Comparison of ENCODE assay signal across 8 mouse cellular contexts in the genomic region with DNA sequence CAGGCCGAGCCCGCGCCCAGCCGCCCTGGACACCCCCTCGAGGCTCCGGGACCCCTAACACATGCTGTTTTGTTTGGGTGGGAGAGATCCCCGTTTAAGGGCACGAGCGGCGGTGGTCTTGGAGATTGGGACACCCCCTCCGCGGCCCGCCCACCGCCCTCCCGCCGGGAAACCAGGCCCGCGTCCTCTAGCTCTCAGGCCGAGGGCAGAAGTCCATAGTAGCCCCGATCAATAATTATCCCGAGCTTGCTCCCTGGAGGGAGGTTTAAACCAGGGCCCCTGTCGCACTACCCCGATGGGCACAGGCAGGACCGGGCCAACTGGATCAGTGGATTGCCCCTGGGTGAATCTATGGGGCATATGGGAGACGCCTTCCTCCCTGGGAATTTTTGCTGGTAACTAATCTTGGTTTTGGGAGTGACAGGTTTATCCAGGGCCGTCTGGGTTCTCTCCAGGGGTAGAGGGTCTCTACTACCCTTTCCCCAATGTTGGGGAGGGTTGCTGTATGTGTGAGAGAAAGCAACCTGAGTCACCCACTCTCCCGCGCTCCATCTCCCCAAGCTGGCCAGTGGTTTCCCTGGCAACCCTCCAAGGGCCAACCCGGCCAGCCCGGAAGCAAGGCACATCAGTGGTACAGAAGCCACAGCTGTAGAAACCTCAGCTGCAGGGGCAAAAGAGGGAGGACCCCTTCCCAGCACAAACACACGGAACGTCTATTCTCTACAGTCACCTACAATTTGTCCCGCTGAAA. TPM values are rescaled to one million over a fixed set of nuclear protein-coding genes. Genes with fewer than 3 reads are reported as not detected.
DNase-seq lines count a peak whose midpoint lies in the region; ATAC-seq and TF ChIP-seq lines count a peak whose summit lies in the region.

No protein-coding gene starts in this region.

- H3K4me2 ChIP-seq in heart, embryonic 16.5 days (ENCODE audit: low read depth, low read length): peak overlapping the region; percentile 80

- no peak for TF ChIP-seq CTCF in G1E (IDR thresholded peaks at IDR 0.05; ENCODE audit: low read depth, low read length)
- TF ChIP-seq CTCF in embryonic fibroblast, embryonic 13.5 days (IDR thresholded peaks at IDR 0.05; ENCODE audit: borderline replicate concordance, insufficient read depth, low read length): no peak

- DNase-seq in G1E (ENCODE audit: low spot score): peak; percentile 32
- DNase-seq in adrenal gland, postnatal 14 days: peak; percentile 90
- DNase-seq in kidney, postnatal 25 days: peak; percentile 84 to 87
- DNase-seq in lung, postnatal 25 days (ENCODE audit: low spot score): peak; percentile 71
- peak; percentile 45 for DNase-seq in right cerebral cortex, postnatal 14 days

- H3K27ac ChIP-seq in embryonic fibroblast, embryonic 13.5 days (ENCODE audit: insufficient read depth, low read length): no peak overlapping the region
- H3K27ac ChIP-seq in heart, embryonic 16.5 days (ENCODE audit: low read length): peak overlapping the region; percentile 91

- TF ChIP-seq POLR2A in embryonic fibroblast, embryonic 13.5 days (IDR thresholded peaks at IDR 0.05; ENCODE audit: low read depth, low read length): peak; percentile 26

- H3K4me3 ChIP-seq in G1E (ENCODE audit: low read depth, low read length): peak overlapping the region; percentile 89
- peak overlapping the region; percentile 38 for H3K4me3 ChIP-seq in embryonic fibroblast, embryonic 13.5 days (ENCODE audit: insufficient read depth, low read length)
- H3K4me3 ChIP-seq in heart, embryonic 16.5 days (ENCODE audit: low read length): peak overlapping the region; percentile 82

- H3K36me3 ChIP-seq in G1E (replicated peaks): peaks cover 3% of the 10 kb centered on the region
- no peaks in the 10 kb centered on the region for H3K36me3 ChIP-seq in heart, embryonic 16.5 days (ENCODE audit: control insufficient read depth, insufficient read depth)

- no peaks in the 10 kb centered on the region for H3K9me3 ChIP-seq in G1E (replicated peaks)
- no peaks in the 10 kb centered on the region for H3K9me3 ChIP-seq in heart, embryonic 16.5 days (replicated peaks; ENCODE audit: control insufficient read depth, low read length)

- no peak for ATAC-seq in G1E (ENCODE audit: extremely low read depth, insufficient number of reproducible peaks, low FRiP score, poor library complexity, severe bottlenecking)
- peak; percentile 26; the same call in 1 of the 2 replicates for ATAC-seq in heart, embryonic 16.5 days (replicated peaks; ENCODE audit: extremely low read depth, insufficient read depth, low FRiP score)
- ATAC-seq in megakaryocyte-erythroid progenitor cell, adult 5-6 weeks (replicated peaks; ENCODE audit: low FRiP score, low TSS enrichment, poor library complexity, severe bottlenecking): no peak

- peaks cover 38% of the 10 kb centered on the region for H3K27me3 ChIP-seq in G1E (ENCODE audit: insufficient read depth, low read length)
- H3K27me3 ChIP-seq in heart, embryonic 16.5 days (ENCODE audit: control insufficient read depth, insufficient read depth, low read length): no peaks in the 10 kb centered on the region; the same call in 1 of the 2 replicates

- peaks cover 61% of the 10 kb centered on the region for H3K4me1 ChIP-seq in G1E (ENCODE audit: insufficient read depth, low read depth, low read length)
- H3K4me1 ChIP-seq in embryonic fibroblast, embryonic 13.5 days (ENCODE audit: control insufficient read depth, insufficient read depth, low read length): peaks cover 2% of the 10 kb centered on the region; the same call in 1 of the 2 replicates
- peaks cover 23% of the 10 kb centered on the region for H3K4me1 ChIP-seq in heart, embryonic 16.5 days (ENCODE audit: control insufficient read depth, insufficient read depth, low read length)

- peak overlapping the region; percentile 98 for H3K9ac ChIP-seq in heart, embryonic 16.5 days (ENCODE audit: low read length)

- WGBS in heart, embryonic 16.5 days: 1% methylated on average over 33 of the region's 33 CpGs

RNA-seq across cellular contexts. Expression of a gene that starts 0.4 kb away (rescaled TPM):
- total RNA-seq in G1E (2014; fragmentation: Nextera tagmentation) (91.4 and 93.0 TPM in 2 replicates), G1E (2017) (52.2 and 55.9 TPM in 2 replicates)
- 65.8 and 73.5 TPM in 2 replicates for polyA plus RNA-seq in G1E (2012)
- total RNA-seq in adrenal gland, postnatal 14 days (2021): 72.8 and 74.6 TPM in 2 replicates
- 13.3 and 13.7 TPM in 2 replicates for polyA plus RNA-seq in embryonic fibroblast, embryonic 13.5 days (2011; ENCODE audit: insufficient read length, low read depth, missing spikeins)
- polyA plus RNA-seq in heart, embryonic 16.5 days (2015; fragmentation: Nextera tagmentation; extraction: Ambion mirVana): 31.3 and 36.5 TPM in 2 replicates
- total RNA-seq in megakaryocyte-erythroid progenitor cell, adult 5-6 weeks (2014; fragmentation: Nextera tagmentation): 45.1 and 53.5 TPM in 2 replicates
- 37.0 and 58.7 TPM in 2 replicates for total RNA-seq in megakaryocyte-erythroid progenitor cell, adult 5-6 weeks (2017)

RNA-seq across cellular contexts. Expression of a gene that starts 8.2 kb away (rescaled TPM):
- total RNA-seq in G1E (2014; fragmentation: Nextera tagmentation) (161 and 162 TPM in 2 replicates), G1E (2017) (106 and 112 TPM in 2 replicates)
- polyA plus RNA-seq in G1E (2012): 157 and 161 TPM in 2 replicates
- total RNA-seq in adrenal gland, postnatal 14 days (2021): 37.8 and 44.2 TPM in 2 replicates
- polyA plus RNA-seq in embryonic fibroblast, embryonic 13.5 days (2011; ENCODE audit: insufficient read length, low read depth, missing spikeins): 11.5 and 12.4 TPM in 2 replicates
- polyA plus RNA-seq in heart, embryonic 16.5 days (2015; fragmentation: Nextera tagmentation; extraction: Ambion mirVana): 10.1 and 15.1 TPM in 2 replicates
- 81.1 and 116 TPM in 2 replicates for total RNA-seq in megakaryocyte-erythroid progenitor cell, adult 5-6 weeks (2014; fragmentation: Nextera tagmentation)
- total RNA-seq in megakaryocyte-erythroid progenitor cell, adult 5-6 weeks (2017): 55.9 and 62.7 TPM in 2 replicates

Comparison
In these comparisons a context has a peak if more than half of its experiments do, and no peak if none do; other contexts are left out.
1. DNase-seq: peak in every context shown above with its lines; median percentile 90 in adrenal gland, postnatal 14 days; 86 in kidney, postnatal 25 days; 71 in lung, postnatal 25 days; 45 in right cerebral cortex, postnatal 14 days; 32 in G1E.
2. H3K4me3 ChIP-seq: peak in every context shown above with its lines; median percentile 89 in G1E; 82 in heart, embryonic 16.5 days; 38 in embryonic fibroblast, embryonic 13.5 days.